Mouse (Mus musculus) A20 (cell line): Measurements from ENCODE around the gene Gm6993.

ENCODE experiments used
- DNase-seq: peaks from one replicate; pipeline ENCODE4 v3.0.0-alpha.2; 2011; ENCODE audit warnings: low read depth, low spot score

Gene Gm6993

DNA sequence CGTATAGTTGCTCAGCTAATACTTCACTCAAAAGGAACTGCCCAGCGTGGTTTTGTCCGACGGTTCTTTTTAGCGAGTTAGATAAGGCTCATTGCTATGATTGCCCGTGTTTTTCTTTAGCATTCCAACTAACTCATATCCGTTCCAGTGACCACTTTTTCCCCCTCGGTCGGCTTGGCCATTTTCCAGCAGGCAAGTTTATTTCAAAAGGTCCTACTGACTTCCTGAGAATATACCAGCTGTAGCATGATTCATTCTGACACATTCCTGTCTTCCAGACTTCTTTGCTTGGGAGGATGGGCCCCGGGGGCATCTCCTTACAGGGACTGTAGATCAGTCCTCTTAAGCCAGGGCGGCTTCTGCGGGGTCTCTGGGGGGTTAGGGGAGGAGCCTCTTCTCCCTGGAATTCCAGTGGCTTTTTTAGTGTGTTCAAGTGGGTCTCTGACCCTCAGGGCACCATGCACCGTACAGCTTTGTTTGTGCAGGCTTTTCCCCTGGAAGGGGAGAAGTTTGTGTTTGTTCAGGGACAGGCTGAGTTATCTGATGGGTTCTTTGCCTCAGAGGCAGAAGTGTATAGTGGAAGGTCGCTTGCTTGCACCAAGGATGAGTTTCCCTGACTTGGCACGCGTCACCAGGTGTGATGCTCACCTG, 30.9 kb downstream of the Gm6993 start:
- DNase-seq: no peak

- DNase-seq: no peak
Measured at GRCm38 (mm10) chr12:31272012-31272735, 31.6 kb downstream of the Gm6993 start.

GRCm38 (mm10) chr12:31272846-31273245, 32.3 kb downstream of the Gm6993 start:
- no peak for DNase-seq

DNA sequence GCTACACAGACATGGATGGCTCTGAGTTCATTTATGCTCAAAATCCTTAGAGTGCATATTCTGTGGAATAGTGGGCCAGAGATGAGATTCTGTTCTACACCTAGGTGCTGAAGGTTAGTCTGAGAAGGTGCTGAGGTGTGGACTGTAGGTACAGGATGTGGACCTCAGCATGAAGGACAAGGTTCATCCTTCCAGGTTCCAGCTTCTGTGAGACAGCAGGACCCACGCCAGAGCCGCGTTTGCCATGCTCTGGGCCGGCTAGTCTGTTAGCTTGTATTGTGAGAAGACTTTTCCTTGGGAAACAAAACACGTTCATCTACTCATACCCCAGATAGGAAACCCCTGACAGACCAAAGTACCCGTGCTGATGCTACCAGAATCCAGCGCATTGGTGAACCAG, 33.1 kb downstream of the Gm6993 start:
- DNase-seq: no peak

DNA sequence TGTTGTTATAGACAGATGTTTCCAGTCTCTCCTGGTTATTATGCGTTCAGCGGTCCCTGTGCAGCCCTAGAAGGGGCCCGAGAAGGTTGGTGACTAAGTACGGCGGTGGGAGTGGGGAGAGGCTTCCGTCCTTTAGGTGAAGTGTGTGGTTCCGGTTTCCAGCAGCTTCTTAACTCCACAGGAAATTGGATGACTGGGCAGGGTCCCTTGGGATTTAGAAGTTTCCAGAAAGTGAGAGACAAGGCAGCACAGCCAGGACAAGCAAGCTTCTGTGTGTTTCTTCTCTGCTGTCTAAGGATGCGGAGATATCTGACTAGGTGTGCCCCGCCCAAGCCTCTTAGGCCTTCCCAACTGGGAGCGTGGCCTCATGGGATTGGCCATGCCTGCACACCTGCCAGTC, 34.8 kb downstream of the Gm6993 start:
- DNase-seq: no peak

- no peak for DNase-seq
Measured at GRCm38 (mm10) chr12:31278270-31278669, 37.7 kb downstream of the Gm6993 start.

- DNase-seq: no peak
Measured at GRCm38 (mm10) chr12:31280318-31280717, 39.7 kb downstream of the Gm6993 start.

GRCm38 (mm10) chr12:31281100-31281591, 40.6 kb downstream of the Gm6993 start:
- DNase-seq: no peak

DNA sequence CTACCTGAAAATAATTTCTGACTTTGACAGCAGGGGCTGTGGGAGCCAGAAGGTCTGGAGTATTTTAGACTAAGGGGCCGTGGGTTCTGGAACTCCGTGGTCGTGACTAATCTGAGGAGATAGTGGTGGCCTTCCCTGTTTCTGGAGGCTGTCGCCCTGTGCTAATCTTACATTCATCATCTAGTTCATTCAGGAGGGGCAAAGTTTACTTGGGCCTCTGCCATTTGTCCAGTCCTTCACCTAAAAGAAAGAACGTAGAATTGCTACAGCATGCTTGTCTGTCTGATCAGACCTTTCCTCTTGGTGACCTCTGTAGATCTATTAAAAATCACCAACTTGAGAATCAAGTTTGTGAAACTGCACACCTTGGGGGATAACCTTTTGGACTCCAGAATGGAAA, 41.7 kb downstream of the Gm6993 start:
- no peak for DNase-seq

DNA sequence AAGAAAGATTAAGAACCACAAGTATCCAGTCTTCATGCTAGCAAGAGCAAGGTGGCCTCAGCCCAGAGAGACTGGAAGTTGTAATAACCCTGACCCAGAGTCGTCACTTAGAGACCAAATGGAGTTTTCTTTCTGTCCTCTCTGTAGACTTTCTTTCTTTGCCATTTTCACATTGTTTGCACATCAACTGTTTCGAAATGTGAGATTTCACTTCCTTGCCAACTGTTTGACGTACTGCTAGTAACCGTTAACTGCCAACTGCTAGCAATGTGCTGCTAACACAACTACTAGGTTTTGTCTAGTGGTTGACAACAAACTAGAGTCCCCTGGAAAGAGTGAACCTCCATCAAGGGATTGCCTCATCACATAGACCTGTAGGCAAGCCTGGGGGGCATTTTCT, 42.6 kb downstream of the Gm6993 start:
- no peak for DNase-seq

GRCm38 (mm10) chr12:31283617-31284136, 43.1 kb downstream of the Gm6993 start:
- DNase-seq: no peak

- DNase-seq: no peak
Measured at GRCm38 (mm10) chr12:31289046-31289445, 48.5 kb downstream of the Gm6993 start.
